Mouse (Mus musculus): ENCODE results near the gene Usp20. TPM values are rescaled to one million over a fixed set of nuclear protein-coding genes. Genes with fewer than 3 reads are reported as not detected.
A peak's percentile ranks its signal among the peaks of the same experiment; 100 is the strongest.

Usp20 gene
- polyA plus RNA-seq, 1 experiment from 2014 or later = 4.7 TPM

DNA sequence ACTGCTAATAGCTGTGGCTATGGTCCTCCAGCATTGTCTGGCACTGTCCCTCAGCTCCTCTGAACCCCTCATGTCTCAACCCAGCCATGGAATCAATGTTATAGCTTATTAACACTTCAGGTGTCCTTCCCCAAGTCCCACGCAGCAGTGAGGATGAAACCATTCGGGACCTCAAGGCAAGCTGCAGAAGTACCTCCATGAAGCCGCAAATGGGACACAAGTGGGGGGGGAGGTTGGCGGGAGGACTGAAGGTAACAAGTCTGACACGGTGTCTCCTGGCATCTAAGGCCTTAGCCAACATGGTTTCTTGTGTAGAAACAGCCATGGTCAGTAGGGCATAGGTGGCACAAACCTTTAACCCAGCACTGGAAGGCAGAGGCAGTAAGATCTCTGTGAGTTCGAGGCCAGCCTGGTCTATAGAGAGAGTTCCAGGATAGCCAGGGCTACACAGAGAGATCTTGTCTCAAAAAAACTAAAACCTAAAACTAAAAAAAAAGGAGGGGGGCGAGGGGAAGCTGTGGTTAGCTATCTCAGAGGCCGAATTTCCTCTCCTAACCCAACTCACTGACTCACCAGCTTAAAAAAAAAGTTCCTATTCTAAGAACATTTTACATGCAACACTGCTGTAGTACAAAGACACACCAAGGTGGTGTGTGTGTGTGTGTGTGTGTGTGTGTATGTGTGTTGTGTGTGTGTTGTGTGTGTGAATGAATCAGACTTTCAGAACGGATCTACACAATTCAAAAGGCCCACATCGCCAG, 80.0 kb downstream of the Usp20 start:
- Histone ChIP-seq H3K4me2 (peak overlapping the region; percentile 60), H3K27ac (0 out of 2 replicates have a peak overlapping the region, but pooled peaks have one; percentile 39), H3K36me3 (peaks cover 17% of the 10 kb centered on the region), H3K4me3 (replicated peaks) (no peak overlapping the region), H3K27me3 (no peaks in the 10 kb centered on the region), H3K9ac (peak overlapping the region; percentile 53; the same call in 1 of the 2 replicates), H3K9me3 (replicated peaks) (no peaks in the 10 kb centered on the region), H3K4me1 (replicated peaks) (peaks cover 29% of the 10 kb centered on the region)
- ATAC-seq (ENCODE audit: low read depth) = 0 out of 2 replicates have a peak, but pooled peaks have one; percentile 19
- 23% methylated on average over 10 of the region's 10 CpGs for WGBS (ENCODE audit: insufficient replicate concordance)
- no peak for DNase-seq

- ATAC-seq (ENCODE audit: low read depth) (no peak), DNase-seq (no peak)
- WGBS (ENCODE audit: insufficient replicate concordance) = 75% methylated on average over 11 of the region's 11 CpGs
- no peak overlapping the region for H3K4me3 ChIP-seq (replicated peaks)
- no peak overlapping the region for H3K27ac ChIP-seq
- H3K4me2 ChIP-seq = no peak overlapping the region
- H3K9me3 ChIP-seq (replicated peaks) = no peaks in the 10 kb centered on the region
- H3K4me1 ChIP-seq (replicated peaks) = peaks cover 38% of the 10 kb centered on the region
- H3K27me3 ChIP-seq = no peaks in the 10 kb centered on the region
- H3K9ac ChIP-seq = no peak overlapping the region
- 0 out of 2 replicates have a peak, but pooled peaks cover 4% of the 10 kb centered on the region for H3K36me3 ChIP-seq
These were observed 84.1 kb downstream of the Usp20 start for GRCm38 (mm10) chr2:31066019-31066789.

DNA sequence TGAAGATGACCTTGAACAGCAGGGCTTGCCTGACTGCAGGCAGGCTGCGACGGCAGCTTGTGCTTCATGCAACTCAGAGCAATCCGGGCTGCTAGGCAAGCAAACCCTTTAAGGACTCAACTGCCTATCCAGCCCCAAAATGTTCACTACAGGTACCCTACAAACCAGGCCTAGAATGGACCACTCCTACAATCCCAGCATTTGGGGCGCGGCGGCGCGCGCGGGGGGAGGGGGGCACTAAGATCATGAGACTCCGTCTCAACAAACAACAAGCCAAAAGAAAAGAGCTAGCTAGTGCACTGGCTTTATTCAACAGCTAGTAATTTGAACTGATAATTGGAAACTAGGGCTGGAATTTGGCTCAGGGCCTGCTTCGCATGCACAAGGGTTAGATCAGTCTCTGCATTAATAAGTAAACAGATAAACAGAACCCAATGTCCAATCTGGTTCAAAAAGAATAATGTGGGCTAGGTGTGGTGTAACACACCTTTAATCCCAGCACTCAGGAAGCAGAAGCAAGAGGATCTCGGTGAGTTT, 85.0 kb downstream of the Usp20 start:
- no peak overlapping the region for H3K4me3 ChIP-seq (replicated peaks)
- ATAC-seq (ENCODE audit: low read depth) (no peak), DNase-seq (no peak)
- no peak overlapping the region for H3K4me2 ChIP-seq
- H3K4me1 ChIP-seq (replicated peaks) = peaks cover 28% of the 10 kb centered on the region
- no peaks in the 10 kb centered on the region for H3K27me3 ChIP-seq
- peaks cover 9% of the 10 kb centered on the region; the same call in 1 of the 2 replicates for H3K36me3 ChIP-seq
- no peak overlapping the region for H3K27ac ChIP-seq
- 89% methylated on average over 13 of the region's 13 CpGs for WGBS (ENCODE audit: insufficient replicate concordance)
- no peaks in the 10 kb centered on the region for H3K9me3 ChIP-seq (replicated peaks)
- H3K9ac ChIP-seq = no peak overlapping the region

- H3K4me2 ChIP-seq = no peak overlapping the region
- H3K27ac ChIP-seq = no peak overlapping the region; the same call in 1 of the 2 replicates
These were observed 85.7 kb downstream of the Usp20 start for GRCm38 (mm10) chr2:31067696-31068245.

GRCm38 (mm10) chr2:31068246-31069113, 86.4 kb downstream of the Usp20 start:
- H3K4me3 ChIP-seq (replicated peaks) = no peak overlapping the region
- no peaks in the 10 kb centered on the region for H3K9me3 ChIP-seq (replicated peaks)
- peak overlapping the region; percentile 9 for H3K27ac ChIP-seq
- H3K9ac ChIP-seq = no peak overlapping the region
- ATAC-seq (ENCODE audit: low read depth) = no peak
- no peak for DNase-seq
- no peaks in the 10 kb centered on the region for H3K27me3 ChIP-seq
- peaks cover 20% of the 10 kb centered on the region for H3K4me1 ChIP-seq (replicated peaks)
- peaks cover 15% of the 10 kb centered on the region for H3K36me3 ChIP-seq
- 48% methylated on average over 13 of the region's 13 CpGs for WGBS (ENCODE audit: insufficient replicate concordance)
- no peak overlapping the region for H3K4me2 ChIP-seq

More at GRCm38 (mm10) chr2:31067696-31068245, 85.7 kb downstream of the Usp20 start:
- Histone ChIP-seq H3K9me3 (replicated peaks) (no peaks in the 10 kb centered on the region), H3K27me3 (no peaks in the 10 kb centered on the region), H3K9ac (no peak overlapping the region), H3K4me1 (replicated peaks) (peaks cover 24% of the 10 kb centered on the region), H3K36me3 (peaks cover 15% of the 10 kb centered on the region), H3K4me3 (replicated peaks) (no peak overlapping the region)
- WGBS (ENCODE audit: insufficient replicate concordance) = 68% methylated on average over 7 of the region's 7 CpGs
- DNase-seq = no peak
- ATAC-seq (ENCODE audit: low read depth) = no peak

- ATAC-seq (ENCODE audit: low read depth) (no peak), DNase-seq (no peak)
- Histone ChIP-seq H3K9me3 (replicated peaks) (no peaks in the 10 kb centered on the region), H3K4me2 (no peak overlapping the region), H3K4me3 (replicated peaks) (no peak overlapping the region), H3K27ac (peak overlapping the region; percentile 9; the same call in 1 of the 2 replicates), H3K36me3 (peaks cover 18% of the 10 kb centered on the region), H3K27me3 (no peaks in the 10 kb centered on the region), H3K4me1 (replicated peaks) (peaks cover 20% of the 10 kb centered on the region), H3K9ac (no peak overlapping the region)
- WGBS (ENCODE audit: insufficient replicate concordance) = 76% methylated on average over 4 of the region's 4 CpGs
These were observed 87.0 kb downstream of the Usp20 start for GRCm38 (mm10) chr2:31069114-31069445.

DNA sequence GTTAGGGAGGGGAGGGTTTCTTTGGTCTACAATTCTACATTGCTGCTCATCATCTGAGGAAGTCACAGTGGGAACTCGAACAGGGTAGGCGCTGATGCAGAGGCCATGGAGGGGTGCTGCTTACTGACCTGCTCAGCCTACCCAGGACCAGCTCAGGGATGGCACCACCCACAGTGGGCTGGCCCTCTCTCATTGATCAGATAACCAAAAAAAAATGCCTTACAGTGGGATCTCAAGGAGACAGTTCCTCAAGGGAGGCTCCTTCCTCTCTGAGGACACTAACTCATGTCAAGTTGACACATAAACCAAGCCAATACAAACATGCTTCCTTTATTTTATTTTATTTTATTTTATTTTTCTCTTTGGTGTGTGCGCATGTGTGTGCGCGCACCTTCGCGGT, 87.4 kb downstream of the Usp20 start:
- Histone ChIP-seq H3K27me3 (no peaks in the 10 kb centered on the region), H3K4me2 (no peak overlapping the region), H3K27ac (no peak overlapping the region), H3K4me3 (replicated peaks) (no peak overlapping the region), H3K9ac (no peak overlapping the region), H3K4me1 (replicated peaks) (peaks cover 20% of the 10 kb centered on the region), H3K36me3 (peaks cover 18% of the 10 kb centered on the region), H3K9me3 (replicated peaks) (no peaks in the 10 kb centered on the region)
- 80% methylated on average over 7 of the region's 7 CpGs for WGBS (ENCODE audit: insufficient replicate concordance)
- DNase-seq (no peak), ATAC-seq (ENCODE audit: low read depth) (no peak)

Other genes starting within 250 kb of the Usp20 start
- 0.10 and 0.17 TPM in 2 replicates for gene 1700001O22Rik, start 178.6 kb upstream of the Usp20 start, polyA plus RNA-seq (2015; fragmentation: Nextera tagmentation; extraction: Ambion mirVana)
- gene Ntmt1, start 174.5 kb upstream of the Usp20 start, polyA plus RNA-seq (2015; fragmentation: Nextera tagmentation; extraction: Ambion mirVana) = 35.5 and 36.3 TPM in 2 replicates
- gene Asb6, start 151.9 kb upstream of the Usp20 start, polyA plus RNA-seq (2015; fragmentation: Nextera tagmentation; extraction: Ambion mirVana) = 34.6 and 36.6 TPM in 2 replicates
- 0.53 and 0.57 TPM in 2 replicates for gene Prrx2, start 147.3 kb upstream of the Usp20 start, polyA plus RNA-seq (2015; fragmentation: Nextera tagmentation; extraction: Ambion mirVana)
- gene Ptges, start 52.4 kb upstream of the Usp20 start, polyA plus RNA-seq (2015; fragmentation: Nextera tagmentation; extraction: Ambion mirVana) = 0.18 and 0.37 TPM in 2 replicates
- gene Tor1b, start 29.3 kb upstream of the Usp20 start, polyA plus RNA-seq (2015; fragmentation: Nextera tagmentation; extraction: Ambion mirVana) = 17.1 and 20.4 TPM in 2 replicates
- gene Tor1a, start 14.3 kb upstream of the Usp20 start, polyA plus RNA-seq (2015; fragmentation: Nextera tagmentation; extraction: Ambion mirVana) = 43.1 and 47.8 TPM in 2 replicates
- gene BC005624, start 78 bp upstream of the Usp20 start, polyA plus RNA-seq (2015; fragmentation: Nextera tagmentation; extraction: Ambion mirVana) = 34.6 and 37.8 TPM in 2 replicates
- 5.7 and 6.9 TPM in 2 replicates for gene Fnbp1, start 159.7 kb downstream of the Usp20 start, polyA plus RNA-seq (2015; fragmentation: Nextera tagmentation; extraction: Ambion mirVana)
- gene Gpr107, start 170.0 kb downstream of the Usp20 start, polyA plus RNA-seq (2015; fragmentation: Nextera tagmentation; extraction: Ambion mirVana) = 11.8 and 14.1 TPM in 2 replicates

Measured in liver, embryonic 13.5 days (tissue).